Mouse (Mus musculus) stomach, embryonic 14.5 days (tissue): Measurements from ENCODE around the gene Trim58. TPM values are rescaled to one million over a fixed set of nuclear protein-coding genes. Genes with fewer than 3 reads are reported as not detected.

Experiments used
- ATAC-seq: fragments of 200-750 bp; cut with Nextera tagmentation; 2 replicates; pipeline ENCODE4 v1.8.0; 2017; ENCODE audit warnings: low read depth, moderate TSS enrichment; ENCODE audit not compliant: insufficient number of reproducible peaks, insufficient read depth, low FRiP score
- H3K27ac ChIP-seq: fragments of 300-500 bp; sonication (generic); 2 replicates; pipeline ENCODE4 v1.5.1; 2014; ENCODE audit warnings: mild to moderate bottlenecking, low read length, moderate library complexity, mixed read lengths
- H3K27me3 ChIP-seq: fragments of 300-500 bp; sonication (generic); 2 replicates; pipeline ENCODE4 v1.6.1; 2014; ENCODE audit warnings: low read length, control low read depth, mixed read lengths; ENCODE audit not compliant: control insufficient read depth, insufficient read depth
- H3K36me3 ChIP-seq: fragments of 300-500 bp; sonication (generic); 2 replicates; pipeline ENCODE4 v1.6.1; 2014; ENCODE audit warnings: mild to moderate bottlenecking, control low read depth, low read length, moderate library complexity, mixed read lengths; ENCODE audit not compliant: control insufficient read depth, insufficient read depth
- H3K4me1 ChIP-seq: fragments of 300-500 bp; sonication (generic); 2 replicates; pipeline ENCODE4 v1.6.1; 2014; ENCODE audit warnings: low read length, control low read depth, mixed read lengths; ENCODE audit not compliant: control insufficient read depth, insufficient read depth
- H3K4me2 ChIP-seq: fragments of 300-500 bp; sonication (generic); replicated peaks from 2 replicates; pipeline ENCODE4 v1.6.1; 2014; ENCODE audit warnings: low read depth, low read length, control low read depth
- H3K4me3 ChIP-seq: fragments of 300-500 bp; sonication (generic); 2 replicates; pipeline ENCODE4 v1.5.1; 2014; ENCODE audit warnings: low read depth, low read length, control low read depth
- H3K9ac ChIP-seq: fragments of 300-500 bp; sonication (generic); replicated peaks from 2 replicates; pipeline ENCODE4 v1.6.1; 2014; ENCODE audit warnings: low read depth, mild to moderate bottlenecking, control low read depth, low read length, moderate library complexity, mixed read lengths
- H3K9me3 ChIP-seq: fragments of 300-500 bp; sonication (generic); 2 replicates; pipeline ENCODE4 v1.6.1; 2016; ENCODE audit warnings: low read depth, low read length, control low read depth; ENCODE audit not compliant: control insufficient read depth
- WGBS: fragments of 180-500 bp; shearing (Covaris S2); extraction: QIAGEN DNeasy Blood & Tissue Kit; methylation state at CpG from one replicate; pipeline ENCODE4 v1.1.7; 2014; 5-methylcytosine and 5-hydroxymethylcytosine counted together
- polyA plus RNA-seq: library from polyadenylated mRNA; unstranded; fragments of >200 nt; fragmentation: Nextera tagmentation; extraction: Ambion mirVana; gene quantifications from 2 replicates; pipeline ENCODE4 v1.2.1, GENCODE M21; 2014

Gene Trim58
- polyA plus RNA-seq, 1 experiment from 2014 or later = 0.14 TPM

GRCm38 (mm10) chr11:58636376-58636977 is 3.8 kb upstream of the Trim58 start:
- no peaks in the 10 kb centered on the region for H3K36me3 ChIP-seq
- H3K4me2 ChIP-seq = no peak overlapping the region
- H3K27ac ChIP-seq = no peak overlapping the region
- H3K4me3 ChIP-seq = no peak overlapping the region
- H3K27me3 ChIP-seq = no peaks in the 10 kb centered on the region
- no peak overlapping the region for H3K9ac ChIP-seq
- ATAC-seq = no peak
- WGBS = 28% methylated on average over 4 of the region's 4 CpGs
- peaks cover 4% of the 10 kb centered on the region; the same call in 1 of the 2 replicates for H3K4me1 ChIP-seq
- H3K9me3 ChIP-seq = no peaks in the 10 kb centered on the region

GRCm38 (mm10) chr11:58638176-58638701 is 2.0 kb upstream of the Trim58 start:
- WGBS = 44% methylated on average over 7 of the region's 7 CpGs
- Histone ChIP-seq H3K27me3 (no peaks in the 10 kb centered on the region), H3K4me1 (peaks cover 4% of the 10 kb centered on the region; the same call in 1 of the 2 replicates), H3K9ac (no peak overlapping the region), H3K4me2 (no peak overlapping the region), H3K27ac (no peak overlapping the region), H3K36me3 (no peaks in the 10 kb centered on the region), H3K9me3 (no peaks in the 10 kb centered on the region), H3K4me3 (no peak overlapping the region)
- no peak for ATAC-seq

- no peak overlapping the region for H3K9ac ChIP-seq
- H3K27me3 ChIP-seq = no peaks in the 10 kb centered on the region
- H3K4me3 ChIP-seq = no peak overlapping the region
- no peaks in the 10 kb centered on the region for H3K36me3 ChIP-seq
- 36% methylated on average over 14 of the region's 14 CpGs for WGBS
- ATAC-seq = no peak
- H3K9me3 ChIP-seq = no peaks in the 10 kb centered on the region
- peak overlapping the region; percentile 64 for H3K4me2 ChIP-seq
- peaks cover 4% of the 10 kb centered on the region; the same call in 1 of the 2 replicates for H3K4me1 ChIP-seq
- no peak overlapping the region for H3K27ac ChIP-seq
Observed at GRCm38 (mm10) chr11:58641057-58641456, 792 bp downstream of the Trim58 start.

GRCm38 (mm10) chr11:58641638-58642358 is 1.5 kb downstream of the Trim58 start:
- Histone ChIP-seq H3K4me1 (peaks cover 4% of the 10 kb centered on the region; the same call in 1 of the 2 replicates), H3K27ac (no peak overlapping the region), H3K9me3 (no peaks in the 10 kb centered on the region), H3K4me3 (no peak overlapping the region), H3K27me3 (no peaks in the 10 kb centered on the region), H3K4me2 (no peak overlapping the region), H3K9ac (no peak overlapping the region), H3K36me3 (no peaks in the 10 kb centered on the region)
- peak; percentile 89; the same call in 1 of the 2 replicates for ATAC-seq
- WGBS = 84% methylated on average over 13 of the region's 13 CpGs

- Histone ChIP-seq H3K4me3 (no peak overlapping the region), H3K36me3 (no peaks in the 10 kb centered on the region), H3K9me3 (no peaks in the 10 kb centered on the region), H3K9ac (no peak overlapping the region), H3K4me1 (peaks cover 4% of the 10 kb centered on the region; the same call in 1 of the 2 replicates), H3K27ac (no peak overlapping the region), H3K27me3 (no peaks in the 10 kb centered on the region), H3K4me2 (no peak overlapping the region)
- no peak for ATAC-seq
- 33% methylated on average over 6 of the region's 6 CpGs for WGBS
Observed at GRCm38 (mm10) chr11:58643350-58643749, 3.1 kb downstream of the Trim58 start.

GRCm38 (mm10) chr11:58655151-58655550 is 14.9 kb downstream of the Trim58 start:
- no peaks in the 10 kb centered on the region for H3K4me1 ChIP-seq
- H3K9ac ChIP-seq = no peak overlapping the region
- no peak overlapping the region for H3K27ac ChIP-seq
- no peaks in the 10 kb centered on the region for H3K27me3 ChIP-seq
- ATAC-seq = no peak
- H3K4me2 ChIP-seq = no peak overlapping the region
- H3K9me3 ChIP-seq = no peaks in the 10 kb centered on the region
- no peak overlapping the region for H3K4me3 ChIP-seq
- 82% methylated on average over 3 of the region's 3 CpGs for WGBS
- H3K36me3 ChIP-seq = no peaks in the 10 kb centered on the region

GRCm38 (mm10) chr11:58658596-58658995 is 18.3 kb downstream of the Trim58 start, which contains the start of gene Olfr322:
Olfr322 (plus strand) TSS chr11:58658782.
- H3K4me3 ChIP-seq = no peak within 1 kb of the TSS

GRCm38 (mm10) chr11:58669252-58669651 is 29.0 kb downstream of the Trim58 start:
- H3K36me3 ChIP-seq = no peaks in the 10 kb centered on the region
- ATAC-seq = no peak
- H3K27ac ChIP-seq = no peak overlapping the region
- no peak overlapping the region for H3K4me3 ChIP-seq
- H3K27me3 ChIP-seq = no peaks in the 10 kb centered on the region
- H3K9me3 ChIP-seq = no peaks in the 10 kb centered on the region
- no peak overlapping the region for H3K4me2 ChIP-seq
- no peaks in the 10 kb centered on the region for H3K4me1 ChIP-seq
- no peak overlapping the region for H3K9ac ChIP-seq

More at GRCm38 (mm10) chr11:58658596-58658995, 18.3 kb downstream of the Trim58 start, which contains the start of gene Olfr322:
- no peak within 1 kb of the TSS for H3K4me2 ChIP-seq
- H3K27me3 ChIP-seq = no peaks in the 10 kb centered on the region
- no peaks in the 10 kb centered on the region for H3K9me3 ChIP-seq
- H3K4me1 ChIP-seq = no peaks in the 10 kb centered on the region
- no peak within 1 kb of the TSS for H3K27ac ChIP-seq
- no peak within 1 kb of the TSS for H3K9ac ChIP-seq
- ATAC-seq = no peak
- WGBS = 91% methylated on average over 4 of the region's 4 CpGs
- no peaks in the 10 kb centered on the region for H3K36me3 ChIP-seq
